Mouse (Mus musculus) forebrain, embryonic 11.5 days (tissue): Measurements from ENCODE around the gene Ptges. TPM values are rescaled to one million over a fixed set of nuclear protein-coding genes. Genes with fewer than 3 reads are reported as not detected.
A peak's percentile ranks its signal among the peaks of the same experiment; 100 is the strongest.
"Not testable (repeated sequence)": the region's sequence is repeated elsewhere in the genome, so short reads cannot be mapped to it uniquely, and the experiment has no call there.

Source experiments
- ATAC-seq: fragments of 200-750 bp; cut with Nextera tagmentation; replicated peaks from 2 replicates; pipeline ENCODE4 v1.8.0; 2017; ENCODE audit warnings: moderate TSS enrichment; ENCODE audit not compliant: low FRiP score
- DNase-seq: peaks from one replicate; pipeline ENCODE4 v3.0.0-alpha.2; 2017; ENCODE audit warnings: low spot score
- H3K27ac ChIP-seq: fragments of 300-500 bp; sonication (generic); 2 replicates; pipeline ENCODE4 v1.5.1; 2014; ENCODE audit warnings: low read depth, low read length
- H3K27me3 ChIP-seq: fragments of 300-500 bp; sonication (generic); 2 replicates; pipeline ENCODE4 v1.6.1; 2014; ENCODE audit warnings: mild to moderate bottlenecking, low read length, mixed read lengths; ENCODE audit not compliant: control insufficient read depth, insufficient read depth
- H3K36me3 ChIP-seq: fragments of 300-500 bp; sonication (generic); 2 replicates; pipeline ENCODE4 v1.6.1; 2014; ENCODE audit warnings: mild to moderate bottlenecking, low read length, moderate library complexity, mixed read lengths; ENCODE audit not compliant: control insufficient read depth, insufficient read depth
- H3K4me1 ChIP-seq: fragments of 300-500 bp; sonication (generic); replicated peaks from 2 replicates; pipeline ENCODE4 v1.6.1; 2014; ENCODE audit warnings: low read length, mixed read lengths; ENCODE audit not compliant: control insufficient read depth, insufficient read depth
- H3K4me2 ChIP-seq: fragments of 300-500 bp; sonication (generic); 2 replicates; pipeline ENCODE4 v1.6.1; 2014; ENCODE audit warnings: low read depth, mild to moderate bottlenecking, low read length, moderate library complexity, mixed read lengths; ENCODE audit not compliant: severe bottlenecking
- H3K4me3 ChIP-seq: fragments of 300-500 bp; sonication (generic); 2 replicates; pipeline ENCODE4 v1.5.1; 2014; ENCODE audit warnings: low read depth, low read length
- H3K9ac ChIP-seq: fragments of 300-500 bp; sonication (generic); 2 replicates; pipeline ENCODE4 v1.6.1; 2014; ENCODE audit warnings: low read length
- H3K9me3 ChIP-seq: fragments of 300-500 bp; sonication (generic); 2 replicates; pipeline ENCODE4 v1.6.1; 2016; ENCODE audit warnings: low read length, mixed read lengths; ENCODE audit not compliant: control insufficient read depth
- WGBS: fragments of 180-500 bp; shearing (Covaris S2); extraction: QIAGEN DNeasy Blood & Tissue Kit; methylation state at CpG from one replicate; pipeline ENCODE4 v1.1.7; 2014; 5-methylcytosine and 5-hydroxymethylcytosine counted together
- polyA plus RNA-seq: library from polyadenylated mRNA; unstranded; fragments of >200 nt; fragmentation: Nextera tagmentation; extraction: Ambion mirVana; gene quantifications from 2 replicates; pipeline ENCODE4 v1.2.1, GENCODE M21; 2014

Gene Ptges
- polyA plus RNA-seq, 1 experiment from 2014 or later, result 5.5 TPM

DNA sequence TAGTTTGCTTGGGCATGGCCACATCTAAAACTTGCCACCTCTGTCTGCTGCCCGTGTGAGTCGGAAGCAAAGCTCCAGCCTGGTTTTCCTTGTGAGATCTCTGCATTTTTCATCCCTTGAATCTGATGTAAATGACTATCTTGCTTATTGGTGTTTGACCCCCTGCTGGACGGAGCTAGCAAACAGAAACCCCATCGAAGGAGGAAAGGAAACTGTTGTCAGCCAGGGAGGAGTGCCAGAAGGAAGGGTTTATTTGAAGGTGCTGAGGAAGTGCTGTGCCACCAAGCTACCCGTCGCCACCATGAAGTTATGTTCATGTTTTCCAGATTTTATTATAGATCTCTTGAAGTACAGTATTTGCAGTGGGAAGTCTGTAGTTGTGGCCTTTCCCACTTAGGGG lies 25.1 kb upstream of the Ptges start:
- ATAC-seq (no peak), DNase-seq (no peak)
- Histone ChIP-seq H3K4me2 (peak overlapping the region; percentile 89; the same call in 1 of the 2 replicates), H3K9me3 (no peaks in the 10 kb centered on the region), H3K9ac (no peak overlapping the region), H3K27me3 (no peaks in the 10 kb centered on the region), H3K27ac (no peak overlapping the region), H3K36me3 (peaks cover 8% of the 10 kb centered on the region; the same call in 1 of the 2 replicates), H3K4me3 (no peak overlapping the region), H3K4me1 (peaks cover 9% of the 10 kb centered on the region)
- WGBS, result 86% methylated on average over 6 of the region's 6 CpGs

DNA sequence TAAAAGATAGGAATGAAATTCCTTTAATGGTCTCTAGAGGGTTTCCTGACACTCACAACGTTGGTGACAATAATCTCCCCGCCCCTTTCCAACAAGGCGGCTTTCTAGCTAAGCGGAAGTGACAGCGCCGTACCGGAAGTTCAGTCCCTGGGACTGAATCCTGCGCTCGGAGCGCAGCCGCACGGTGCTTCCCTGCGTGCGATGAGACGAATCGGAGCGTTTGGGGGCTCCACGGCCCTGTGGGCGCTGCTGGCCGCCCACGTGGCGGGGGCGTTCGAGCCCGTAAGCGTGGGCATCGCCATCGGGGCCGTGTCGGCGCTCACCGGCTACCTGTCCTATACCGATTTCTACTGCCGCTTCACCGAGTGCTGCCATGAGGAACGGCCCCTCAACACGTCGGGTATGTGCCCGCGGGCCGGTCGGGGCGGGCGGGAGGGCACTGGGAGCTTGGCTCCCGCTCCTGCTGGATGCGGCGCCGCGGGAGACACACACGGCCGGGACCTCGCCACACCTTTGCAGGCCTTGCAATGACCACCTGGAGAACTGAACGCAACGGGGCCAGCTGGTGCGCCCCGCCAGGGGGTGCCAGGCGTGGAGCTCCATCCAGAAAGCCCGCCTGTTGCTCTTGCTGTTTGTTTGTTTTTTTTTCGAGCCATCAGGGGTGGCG lies 23.3 kb upstream of the Ptges start, which contains the start of gene Tor1b:
Tor1b (plus strand) TSS at position 136 of the 667 bp plus-strand sequence.
- WGBS, result under 1% methylated on average over 60 of the region's 60 CpGs
- DNase-seq, result peak; percentile 89
- Histone ChIP-seq H3K27me3 (no peaks in the 10 kb centered on the region), H3K4me2 (peak within 1 kb of the TSS; percentile 89), H3K27ac (peak within 1 kb of the TSS; percentile 74), H3K36me3 (peaks cover 6% of the 10 kb centered on the region; the same call in 1 of the 2 replicates), H3K4me1 (peaks cover 9% of the 10 kb centered on the region), H3K4me3 (peak within 1 kb of the TSS; percentile 74), H3K9ac (peak within 1 kb of the TSS; percentile 85), H3K9me3 (no peaks in the 10 kb centered on the region)
- ATAC-seq, result peak; percentile 86

DNA sequence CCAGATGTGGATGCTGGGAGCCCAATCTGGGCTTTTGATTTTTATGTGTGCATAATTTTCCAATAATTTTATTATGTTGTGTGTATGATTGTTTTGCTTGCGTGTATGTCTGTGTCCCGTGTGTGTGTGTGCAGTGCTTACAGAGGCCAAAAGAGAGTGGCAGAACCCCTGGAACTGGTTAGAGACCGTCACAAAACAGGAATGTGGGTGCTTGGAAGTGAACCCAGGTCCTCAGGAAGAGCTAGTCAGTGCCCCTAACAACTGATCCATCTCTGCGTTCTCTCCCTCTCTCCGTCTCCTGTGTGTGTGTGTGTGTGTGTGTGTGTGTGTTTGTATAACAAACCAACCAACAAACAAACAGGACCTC lies 22.8 kb upstream of the Ptges start:
- Histone ChIP-seq H3K4me2 (peak overlapping the region; percentile 89; the same call in 1 of the 2 replicates), H3K9ac (peak overlapping the region; percentile 85; the same call in 1 of the 2 replicates), H3K36me3 (peaks cover 6% of the 10 kb centered on the region; the same call in 1 of the 2 replicates), H3K27me3 (no peaks in the 10 kb centered on the region), H3K9me3 (no peaks in the 10 kb centered on the region), H3K27ac (peak overlapping the region; percentile 74; the same call in 1 of the 2 replicates), H3K4me1 (peaks cover 9% of the 10 kb centered on the region), H3K4me3 (peak overlapping the region; percentile 74)
- ATAC-seq (no peak), DNase-seq (no peak)
- 34% methylated on average over 5 of the region's 5 CpGs for WGBS

DNA sequence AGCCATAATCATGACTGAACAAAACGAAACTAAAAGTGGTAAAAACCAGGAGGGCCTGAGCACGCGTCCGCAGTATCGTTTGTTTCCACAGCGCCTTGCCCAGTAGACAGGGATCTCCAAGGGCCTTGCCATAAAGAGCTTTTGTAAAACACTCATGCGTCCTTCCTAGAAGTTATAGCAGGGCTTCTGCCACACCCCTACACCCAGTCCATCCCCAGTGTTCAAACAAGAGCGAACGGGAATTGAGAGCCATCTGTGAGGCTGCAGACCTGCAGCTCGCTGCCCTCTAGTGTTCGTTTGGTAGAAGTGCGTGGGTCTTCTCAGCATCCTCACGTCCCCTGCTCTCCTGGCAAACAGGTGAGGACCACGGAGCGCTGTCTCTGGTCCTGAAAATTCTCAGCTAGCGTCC lies 12.9 kb upstream of the Ptges start:
- H3K4me3 ChIP-seq, result no peak overlapping the region
- no peaks in the 10 kb centered on the region for H3K27me3 ChIP-seq
- DNase-seq (peak; percentile 76), ATAC-seq (peak; percentile 56; the same call in 1 of the 2 replicates)
- no peaks in the 10 kb centered on the region for H3K9me3 ChIP-seq
- 0 out of 2 replicates have a peak overlapping the region, but pooled peaks have one; percentile 39 for H3K9ac ChIP-seq
- 32% methylated on average over 16 of the region's 16 CpGs for WGBS
- no peaks in the 10 kb centered on the region for H3K36me3 ChIP-seq
- no peak overlapping the region for H3K27ac ChIP-seq
- H3K4me2 ChIP-seq, result peak overlapping the region; percentile 37; the same call in 1 of the 2 replicates
- H3K4me1 ChIP-seq, result no peaks in the 10 kb centered on the region

DNA sequence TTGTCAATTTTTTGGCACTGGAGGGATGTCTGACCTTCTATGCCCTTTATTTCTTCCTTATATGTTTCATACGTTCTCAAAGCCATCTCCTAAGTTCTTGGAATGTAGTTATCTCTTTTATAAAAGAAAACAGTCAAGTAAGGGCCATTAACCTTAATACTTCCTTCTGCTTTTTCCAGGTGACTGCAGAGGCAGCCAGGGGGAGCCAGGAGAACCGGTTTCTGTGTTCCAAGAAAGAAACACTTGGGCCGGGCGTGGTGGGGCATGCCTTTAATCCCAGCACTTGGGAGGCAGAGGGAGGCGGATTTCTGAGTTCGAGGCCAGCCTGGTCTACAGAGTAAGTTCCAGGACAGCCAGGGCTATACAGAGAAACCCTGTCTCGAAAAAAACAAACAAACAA lies 12.5 kb upstream of the Ptges start:
- 55% methylated on average over 7 of the region's 7 CpGs for WGBS
- not testable (repeated sequence) for H3K36me3 ChIP-seq, H3K27ac ChIP-seq, H3K27me3 ChIP-seq, DNase-seq, H3K9ac ChIP-seq, H3K9me3 ChIP-seq, ATAC-seq, H3K4me2 ChIP-seq, H3K4me1 ChIP-seq, H3K4me3 ChIP-seq

DNA sequence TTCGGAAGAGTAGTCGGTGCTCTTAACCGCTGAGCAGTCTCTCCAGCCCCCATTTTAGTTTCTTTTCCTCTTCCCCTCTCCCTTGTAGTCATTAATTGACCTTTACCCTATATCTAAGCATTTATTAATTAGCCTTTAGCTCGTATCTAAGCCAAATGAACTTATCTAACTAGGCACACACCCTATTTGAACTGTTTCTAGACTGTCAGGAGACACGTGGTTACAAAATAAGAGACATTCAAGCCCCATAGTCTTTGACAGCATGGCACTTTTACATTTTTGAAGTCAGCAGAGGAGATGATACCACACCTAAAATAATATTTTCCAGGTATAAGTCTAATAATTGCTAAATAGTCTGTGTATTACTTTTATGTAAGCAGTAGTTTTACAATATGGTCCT lies 11.9 kb upstream of the Ptges start:
- DNase-seq (no peak), ATAC-seq (no peak)
- no peaks in the 10 kb centered on the region for H3K9me3 ChIP-seq
- no peak overlapping the region for H3K9ac ChIP-seq
- 90% methylated on average over 5 of the region's 5 CpGs for WGBS
- no peaks in the 10 kb centered on the region for H3K4me1 ChIP-seq
- no peak overlapping the region for H3K27ac ChIP-seq
- H3K4me2 ChIP-seq, result no peak overlapping the region
- no peak overlapping the region for H3K4me3 ChIP-seq
- no peaks in the 10 kb centered on the region for H3K36me3 ChIP-seq
- H3K27me3 ChIP-seq, result no peaks in the 10 kb centered on the region

DNA sequence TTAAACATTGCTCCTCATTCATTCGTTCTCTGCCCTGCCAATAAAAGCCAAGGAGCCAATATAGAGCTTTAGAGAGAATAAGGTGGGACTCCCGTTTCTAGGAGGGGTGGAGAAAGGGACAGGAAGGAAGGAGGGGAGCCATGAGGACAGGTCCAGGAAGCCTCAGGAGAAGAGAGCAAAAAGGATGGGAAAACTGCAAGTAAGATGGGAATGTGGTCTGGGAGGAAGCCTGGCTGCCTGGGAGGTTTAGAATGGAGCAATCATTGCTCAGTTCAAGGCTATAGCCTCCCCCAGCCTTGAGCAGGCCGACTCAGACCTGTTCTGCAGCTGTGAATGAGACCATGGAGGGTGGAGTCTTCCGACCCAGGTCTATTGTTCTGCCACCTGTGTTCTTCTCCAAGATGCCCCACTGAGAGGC lies 8.9 kb upstream of the Ptges start:
- no peaks in the 10 kb centered on the region for H3K9me3 ChIP-seq
- H3K9ac ChIP-seq, result no peak overlapping the region
- no peak for DNase-seq
- H3K27ac ChIP-seq, result no peak overlapping the region
- H3K27me3 ChIP-seq, result no peaks in the 10 kb centered on the region
- 44% methylated on average over 4 of the region's 4 CpGs for WGBS
- H3K4me3 ChIP-seq, result no peak overlapping the region
- no peaks in the 10 kb centered on the region for H3K4me1 ChIP-seq
- ATAC-seq, result no peak
- H3K4me2 ChIP-seq, result no peak overlapping the region
- no peaks in the 10 kb centered on the region for H3K36me3 ChIP-seq

DNA sequence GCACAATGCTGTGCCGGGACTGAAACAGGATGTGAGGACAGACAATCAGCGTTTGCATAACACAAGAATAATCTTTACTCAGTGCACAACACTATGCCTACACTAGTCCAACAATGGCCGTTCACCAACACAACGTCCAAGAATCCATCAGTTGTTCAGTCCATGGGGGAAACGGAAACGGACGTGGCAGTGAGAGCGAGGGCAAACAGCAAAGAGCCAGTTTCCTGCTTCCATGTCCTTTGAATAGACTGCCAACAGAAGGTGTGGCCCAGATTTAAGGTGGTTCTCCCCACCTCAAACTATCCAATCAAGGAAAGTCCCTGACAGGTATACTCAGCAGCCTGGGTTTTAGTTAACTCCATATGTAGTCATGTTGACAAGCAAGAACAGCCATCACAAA lies 8.1 kb upstream of the Ptges start:
- ATAC-seq, result no peak

DNA sequence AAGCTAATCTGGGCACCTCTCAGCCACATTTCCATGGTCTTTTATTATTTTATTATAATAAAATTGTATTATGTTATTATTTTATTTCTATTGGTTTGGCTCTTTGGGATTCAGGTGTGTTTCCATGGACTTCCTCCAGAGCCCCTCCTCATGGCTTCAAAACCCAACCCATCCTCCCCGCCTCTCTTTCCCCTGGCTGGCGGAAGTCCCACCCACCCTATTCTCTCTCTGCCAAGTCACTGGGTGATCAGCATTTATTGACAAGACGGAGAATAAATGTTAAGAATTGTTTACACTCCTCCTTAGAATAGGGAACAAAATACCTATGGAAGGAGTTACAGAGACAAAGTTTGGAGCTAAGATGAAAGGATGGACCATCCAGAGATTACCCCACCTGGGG lies 7.1 kb upstream of the Ptges start:
- DNase-seq, result no peak
- Histone ChIP-seq H3K9me3 (no peaks in the 10 kb centered on the region), H3K27ac (no peak overlapping the region), H3K36me3 (no peaks in the 10 kb centered on the region), H3K4me1 (no peaks in the 10 kb centered on the region), H3K4me2 (no peak overlapping the region), H3K27me3 (no peaks in the 10 kb centered on the region), H3K9ac (no peak overlapping the region), H3K4me3 (no peak overlapping the region)
- no peak for ATAC-seq
- WGBS, result 82% methylated on average over 3 of the region's 3 CpGs

More for the DNA sequence above, 8.1 kb upstream of the Ptges start:
- H3K4me1 ChIP-seq, result no peaks in the 10 kb centered on the region
- H3K9me3 ChIP-seq, result no peaks in the 10 kb centered on the region
- no peak overlapping the region for H3K4me2 ChIP-seq
- no peak overlapping the region for H3K9ac ChIP-seq
- no peak overlapping the region for H3K4me3 ChIP-seq
- H3K36me3 ChIP-seq, result no peaks in the 10 kb centered on the region
- DNase-seq, result no peak
- H3K27ac ChIP-seq, result no peak overlapping the region
- WGBS, result 87% methylated on average over 8 of the region's 8 CpGs
- H3K27me3 ChIP-seq, result no peaks in the 10 kb centered on the region
